Mouse (Mus musculus) liver, embryonic 13.5 days (tissue): ENCODE measurements around the gene Zdhhc6. TPM values are rescaled to one million over a fixed set of nuclear protein-coding genes. Genes with fewer than 3 reads are reported as not detected.

ENCODE experiments used
- ATAC-seq: fragments of 200-750 bp; cut with Nextera tagmentation; 2 replicates; pipeline ENCODE4 v1.8.0; 2017; ENCODE audit warnings: low read depth, mild to moderate bottlenecking, moderate number of reproducible peaks, moderate library complexity
- DNase-seq: peaks from one replicate; pipeline ENCODE4 v3.0.0; 2022
- H3K27ac ChIP-seq: fragments of 300-500 bp; sonication (generic); 2 replicates; pipeline ENCODE4 v1.5.1; 2015; ENCODE audit warnings: moderate library complexity, mild to moderate bottlenecking, inconsistent platforms
- H3K27me3 ChIP-seq: fragments of 300-500 bp; sonication (generic); 2 replicates; pipeline ENCODE4 v1.6.1; 2015; ENCODE audit warnings: mild to moderate bottlenecking, inconsistent platforms
- H3K36me3 ChIP-seq: fragments of 300-500 bp; sonication (generic); 2 replicates; pipeline ENCODE4 v1.6.1; 2015; ENCODE audit warnings: mild to moderate bottlenecking, inconsistent platforms
- H3K4me1 ChIP-seq: fragments of 300-500 bp; sonication (generic); replicated peaks from 2 replicates; pipeline ENCODE4 v1.6.1; 2015; ENCODE audit warnings: inconsistent platforms
- H3K4me2 ChIP-seq: fragments of 300-500 bp; sonication (generic); 2 replicates; pipeline ENCODE4 v1.6.1; 2015; ENCODE audit warnings: inconsistent platforms, mild to moderate bottlenecking, moderate library complexity
- H3K4me3 ChIP-seq: fragments of 300-500 bp; sonication (generic); replicated peaks from 2 replicates; pipeline ENCODE4 v1.5.1; 2015; ENCODE audit warnings: mild to moderate bottlenecking, inconsistent platforms
- H3K9ac ChIP-seq: fragments of 300-500 bp; sonication (generic); 2 replicates; pipeline ENCODE4 v1.6.1; 2015; ENCODE audit warnings: mild to moderate bottlenecking, inconsistent platforms
- H3K9me3 ChIP-seq: fragments of 300-500 bp; sonication (generic); replicated peaks from 2 replicates; pipeline ENCODE4 v1.6.1; 2016; ENCODE audit warnings: inconsistent platforms
- WGBS: fragments of 180-500 bp; shearing (Covaris S2); methylation state at CpG from one replicate; pipeline ENCODE4 v1.1.7; 2015; ENCODE audit not compliant: insufficient replicate concordance; 5-methylcytosine and 5-hydroxymethylcytosine counted together
- polyA plus RNA-seq: library from polyadenylated mRNA; unstranded; fragments of >200 nt; fragmentation: Nextera tagmentation; extraction: Ambion mirVana; gene quantifications from 2 replicates; pipeline ENCODE4 v1.2.1, GENCODE M21; 2015

Zdhhc6 gene
- polyA plus RNA-seq, 1 experiment from 2014 or later: 64.9 TPM

DNA sequence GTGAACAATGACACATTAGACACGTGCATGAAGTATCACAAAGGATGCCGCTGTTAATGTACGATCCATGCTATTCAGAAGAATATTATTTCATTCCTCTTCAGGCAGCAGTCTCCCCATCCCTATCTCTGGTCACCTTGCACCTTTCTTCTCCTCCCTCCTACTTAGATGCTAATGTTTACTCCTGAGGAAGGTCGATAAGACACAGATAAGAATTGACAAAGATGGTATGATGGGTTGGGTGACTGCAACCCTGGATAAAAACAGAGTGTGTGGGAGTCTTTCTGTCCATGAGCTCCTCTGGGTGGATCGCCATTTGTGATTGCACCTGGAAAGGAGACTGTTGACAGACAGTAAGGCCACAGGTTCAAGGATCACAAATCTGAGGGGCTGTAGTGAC is 57.3 kb downstream of the Zdhhc6 start:
- no peaks in the 10 kb centered on the region for H3K9me3 ChIP-seq
- no peak overlapping the region for H3K4me3 ChIP-seq
- H3K9ac ChIP-seq: no peak overlapping the region
- peak overlapping the region; percentile 36; the same call in 1 of the 2 replicates for H3K27ac ChIP-seq
- H3K4me2 ChIP-seq: peak overlapping the region; percentile 6
- peaks cover 87% of the 10 kb centered on the region for H3K4me1 ChIP-seq
- ATAC-seq: peak; percentile 5; the same call in 1 of the 2 replicates
- DNase-seq: no peak
- WGBS: 66% methylated on average over 5 of the region's 5 CpGs
- H3K27me3 ChIP-seq: no peaks in the 10 kb centered on the region
- H3K36me3 ChIP-seq: peaks cover 12% of the 10 kb centered on the region

DNA sequence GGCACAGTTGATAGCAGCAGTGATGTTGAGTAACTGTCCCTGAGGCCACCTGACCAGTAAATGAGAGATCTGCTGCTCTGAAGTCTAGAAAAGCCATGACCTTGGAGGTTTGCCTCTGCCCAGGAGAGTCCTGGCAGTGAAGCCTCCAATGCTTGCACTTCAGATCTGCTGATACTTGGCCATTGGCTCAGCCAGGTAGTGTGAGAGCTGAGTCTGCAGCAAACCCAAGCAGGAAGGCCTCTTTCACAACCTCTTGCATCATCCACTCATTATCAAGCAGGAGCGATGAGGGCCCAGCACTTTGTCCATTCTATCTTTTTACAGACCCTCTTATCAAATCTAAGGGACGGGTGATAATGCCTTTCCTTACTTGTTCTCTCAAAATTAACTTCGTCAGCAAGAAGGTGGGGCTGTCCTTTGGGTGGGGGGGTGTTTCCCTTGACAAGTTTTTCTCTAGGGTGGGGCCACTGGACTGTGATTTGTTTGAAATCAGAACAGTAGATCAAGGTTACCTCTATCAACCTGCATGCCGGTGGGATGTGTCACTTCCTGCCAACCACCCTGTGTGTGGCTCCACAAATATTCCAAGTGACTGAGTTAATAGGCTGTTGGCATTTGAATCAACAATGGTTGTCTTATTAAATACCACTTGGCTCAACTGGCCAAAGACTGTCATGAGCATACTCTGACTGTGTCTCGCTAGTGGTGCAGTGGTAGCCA is 58.0 kb downstream of the Zdhhc6 start:
- peak; percentile 4; the same call in 1 of the 2 replicates for ATAC-seq
- peak overlapping the region; percentile 11 for H3K4me2 ChIP-seq
- WGBS: 27% methylated on average over 5 of the region's 5 CpGs

DNA sequence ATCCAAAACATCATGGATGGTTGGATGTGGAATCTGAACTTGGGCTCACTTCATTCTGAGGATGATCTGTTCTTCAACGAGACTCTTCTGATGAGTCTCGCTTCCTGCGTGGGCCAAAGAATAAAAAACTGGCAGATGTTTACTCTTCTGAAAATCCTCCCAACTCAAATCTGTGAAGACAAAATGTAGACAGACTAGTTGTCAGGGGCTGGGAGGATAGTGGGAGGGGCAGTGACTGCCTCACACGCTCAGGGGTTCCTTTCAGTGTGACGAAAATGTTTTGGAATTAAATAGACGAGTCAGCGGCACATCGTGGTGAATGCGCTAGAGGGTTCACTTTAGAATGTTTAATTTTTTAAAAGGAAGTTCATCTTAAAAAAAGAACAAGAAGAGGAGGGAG is 59.7 kb downstream of the Zdhhc6 start:
- WGBS: 74% methylated on average over 9 of the region's 9 CpGs
- 0 out of 2 replicates have a peak overlapping the region, but pooled peaks have one; percentile 32 for H3K9ac ChIP-seq
- no peak overlapping the region for H3K4me3 ChIP-seq
- peak overlapping the region; percentile 76 for H3K27ac ChIP-seq
- peaks cover 86% of the 10 kb centered on the region for H3K4me1 ChIP-seq
- DNase-seq (no peak), ATAC-seq (no peak)
- peaks cover 8% of the 10 kb centered on the region; the same call in 1 of the 2 replicates for H3K36me3 ChIP-seq
- H3K4me2 ChIP-seq: peak overlapping the region; percentile 84
- H3K27me3 ChIP-seq: no peaks in the 10 kb centered on the region
- H3K9me3 ChIP-seq: no peaks in the 10 kb centered on the region

More for the DNA sequence above, 58.0 kb downstream of the Zdhhc6 start:
- no peak for DNase-seq
- H3K9ac ChIP-seq: peak overlapping the region; percentile 32; the same call in 1 of the 2 replicates
- H3K36me3 ChIP-seq: peaks cover 12% of the 10 kb centered on the region
- H3K27me3 ChIP-seq: no peaks in the 10 kb centered on the region
- H3K4me3 ChIP-seq: no peak overlapping the region
- H3K4me1 ChIP-seq: peaks cover 87% of the 10 kb centered on the region
- H3K9me3 ChIP-seq: no peaks in the 10 kb centered on the region
- peak overlapping the region; percentile 76 for H3K27ac ChIP-seq

GRCm38 (mm10) chr19:55254513-55255016 is 61.3 kb downstream of the Zdhhc6 start:
- no peaks in the 10 kb centered on the region for H3K27me3 ChIP-seq
- H3K9me3 ChIP-seq: no peaks in the 10 kb centered on the region
- ATAC-seq (peak; percentile 65), DNase-seq (peak; percentile 64)
- peaks cover 84% of the 10 kb centered on the region for H3K4me1 ChIP-seq
- H3K4me3 ChIP-seq: peak overlapping the region; percentile 76
- H3K4me2 ChIP-seq: peak overlapping the region; percentile 84
- peak overlapping the region; percentile 92 for H3K27ac ChIP-seq
- H3K9ac ChIP-seq: peak overlapping the region; percentile 90
- H3K36me3 ChIP-seq: peaks cover 8% of the 10 kb centered on the region; the same call in 1 of the 2 replicates
- 6% methylated on average over 5 of the region's 5 CpGs for WGBS

- H3K4me2 ChIP-seq: peak overlapping the region; percentile 84
- peaks cover 79% of the 10 kb centered on the region for H3K4me1 ChIP-seq
- peaks cover 8% of the 10 kb centered on the region; the same call in 1 of the 2 replicates for H3K36me3 ChIP-seq
- ATAC-seq (peak; percentile 73), DNase-seq (peak; percentile 60)
- WGBS: under 1% methylated on average over 32 of the region's 32 CpGs
- peak overlapping the region; percentile 76 for H3K4me3 ChIP-seq
- peak overlapping the region; percentile 92 for H3K27ac ChIP-seq
- H3K27me3 ChIP-seq: no peaks in the 10 kb centered on the region
- no peaks in the 10 kb centered on the region for H3K9me3 ChIP-seq
- peak overlapping the region; percentile 90 for H3K9ac ChIP-seq
Measured at GRCm38 (mm10) chr19:55253570-55254441, 62.0 kb downstream of the Zdhhc6 start.

DNA sequence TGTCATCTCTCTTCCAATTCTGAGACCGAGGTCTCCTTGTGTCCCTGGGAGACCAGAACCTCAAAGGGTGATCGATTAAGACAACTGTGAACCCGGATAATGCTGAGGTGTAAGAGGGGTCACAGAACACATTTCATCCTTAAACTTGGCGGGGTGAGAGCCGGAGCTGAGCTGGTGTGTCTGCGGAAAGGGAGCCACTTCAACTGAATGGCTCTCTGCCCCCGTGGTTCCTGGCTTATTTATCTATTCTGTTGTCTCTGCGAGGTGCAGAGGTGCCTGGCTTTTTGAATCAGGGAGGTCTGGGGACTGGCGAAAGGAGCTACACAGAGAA is 62.6 kb downstream of the Zdhhc6 start:
- Histone ChIP-seq H3K9ac (peak overlapping the region; percentile 90), H3K4me1 (peaks cover 77% of the 10 kb centered on the region), H3K27ac (peak overlapping the region; percentile 92), H3K36me3 (peaks cover 8% of the 10 kb centered on the region; the same call in 1 of the 2 replicates), H3K27me3 (no peaks in the 10 kb centered on the region), H3K4me3 (peak overlapping the region; percentile 76), H3K4me2 (peak overlapping the region; percentile 84), H3K9me3 (no peaks in the 10 kb centered on the region)
- ATAC-seq (no peak; the same call in 1 of the 2 replicates), DNase-seq (no peak)
- 0% methylated on average over 9 of the region's 9 CpGs for WGBS

DNA sequence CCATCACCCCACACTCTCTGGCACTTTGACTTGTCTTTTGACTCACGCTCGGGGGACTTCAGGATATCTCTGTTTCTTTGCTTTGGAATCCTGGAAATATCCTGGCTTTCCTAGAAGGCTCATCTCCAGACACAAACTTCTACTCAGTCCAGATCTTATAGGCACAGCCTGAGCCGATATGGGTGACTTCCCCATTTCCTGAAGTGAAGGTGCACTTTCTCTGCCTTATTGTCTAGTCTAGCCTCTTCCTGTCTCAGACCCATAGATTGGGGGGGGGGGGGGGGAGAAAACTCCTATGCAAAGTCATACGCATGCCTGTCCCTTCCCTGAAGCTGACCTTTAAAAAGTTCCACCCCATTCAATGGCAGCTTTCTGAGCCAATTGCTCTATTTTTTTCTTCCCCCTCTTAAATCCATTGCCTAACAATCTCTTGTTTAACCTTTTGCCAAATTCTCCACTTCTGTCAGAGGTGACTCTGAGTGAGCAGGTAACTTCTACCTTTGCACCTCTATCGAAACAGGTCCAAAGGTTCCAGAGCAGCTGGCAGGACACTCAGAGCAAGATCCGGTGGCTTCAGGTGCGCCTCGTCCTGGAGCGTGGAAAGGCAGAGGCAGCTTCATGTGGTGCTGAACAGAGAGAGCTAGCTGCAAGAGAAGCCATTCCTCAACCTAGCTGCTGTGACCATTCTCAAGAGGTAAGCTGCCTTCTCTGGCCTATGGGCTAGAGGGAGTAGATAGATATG is 64.3 kb downstream of the Zdhhc6 start, which contains the start of gene Acsl5:
Gene Acsl5, plus strand, starts transcription at position 556 of the 742 bp plus-strand sequence.
- H3K4me3 ChIP-seq: no peak within 1 kb of the TSS
- 0 out of 2 replicates have a peak, but pooled peaks cover under 1% of the 10 kb centered on the region for H3K36me3 ChIP-seq
- WGBS: 78% methylated on average over 9 of the region's 9 CpGs
- no peak within 1 kb of the TSS; the same call in 1 of the 2 replicates for H3K27ac ChIP-seq
- ATAC-seq (no peak), DNase-seq (no peak)
- H3K27me3 ChIP-seq: no peaks in the 10 kb centered on the region
- peaks cover 72% of the 10 kb centered on the region for H3K4me1 ChIP-seq
- peak within 1 kb of the TSS; percentile 84 for H3K4me2 ChIP-seq
- no peaks in the 10 kb centered on the region for H3K9me3 ChIP-seq
- 0 out of 2 replicates have a peak within 1 kb of the TSS, but pooled peaks have one; percentile 34 for H3K9ac ChIP-seq

GRCm38 (mm10) chr19:55250451-55250850 is 65.4 kb downstream of the Zdhhc6 start:
- H3K27me3 ChIP-seq: no peaks in the 10 kb centered on the region
- no peak overlapping the region for H3K9ac ChIP-seq
- no peaks in the 10 kb centered on the region for H3K9me3 ChIP-seq
- H3K4me2 ChIP-seq: no peak overlapping the region
- ATAC-seq (no peak), DNase-seq (no peak)
- H3K4me1 ChIP-seq: peaks cover 65% of the 10 kb centered on the region
- no peak overlapping the region for H3K4me3 ChIP-seq
- no peak overlapping the region for H3K27ac ChIP-seq
- no peaks in the 10 kb centered on the region for H3K36me3 ChIP-seq
- WGBS: 71% methylated on average over 5 of the region's 5 CpGs

GRCm38 (mm10) chr19:55247991-55248520 is 67.8 kb downstream of the Zdhhc6 start:
- 0 out of 2 replicates have a peak overlapping the region, but pooled peaks have one; percentile 4 for H3K4me2 ChIP-seq
- H3K27me3 ChIP-seq: peaks cover 3% of the 10 kb centered on the region; the same call in 1 of the 2 replicates
- peak overlapping the region; percentile 1; the same call in 1 of the 2 replicates for H3K9ac ChIP-seq
- H3K27ac ChIP-seq: peak overlapping the region; percentile 37
- peaks cover 60% of the 10 kb centered on the region for H3K4me1 ChIP-seq
- ATAC-seq (peak; percentile 52), DNase-seq (peak; percentile 37)
- 15% methylated on average over 9 of the region's 9 CpGs for WGBS
- H3K9me3 ChIP-seq: no peaks in the 10 kb centered on the region
- no peak overlapping the region for H3K4me3 ChIP-seq
- H3K36me3 ChIP-seq: no peaks in the 10 kb centered on the region

GRCm38 (mm10) chr19:55247563-55247962 is 68.3 kb downstream of the Zdhhc6 start:
- H3K9me3 ChIP-seq: no peaks in the 10 kb centered on the region
- H3K4me1 ChIP-seq: peaks cover 57% of the 10 kb centered on the region
- no peak overlapping the region for H3K4me2 ChIP-seq
- H3K27ac ChIP-seq: peak overlapping the region; percentile 37; the same call in 1 of the 2 replicates
- H3K9ac ChIP-seq: peak overlapping the region; percentile 1; the same call in 1 of the 2 replicates
- no peak for ATAC-seq
- 80% methylated on average over 5 of the region's 5 CpGs for WGBS
- no peaks in the 10 kb centered on the region for H3K36me3 ChIP-seq
- H3K27me3 ChIP-seq: peaks cover 4% of the 10 kb centered on the region; the same call in 1 of the 2 replicates
- DNase-seq: no peak
- no peak overlapping the region for H3K4me3 ChIP-seq
